Mouse (Mus musculus) stomach, postnatal 0 days (tissue): ENCODE measurements around the gene Skor1.

Experiments used
- CTCF ChIP-seq: IDR thresholded peaks from 2 replicates; pipeline ENCODE4 v1.5.1; 2016; ENCODE audit warnings: antibody characterized with exemption, low read depth, mild to moderate bottlenecking, moderate library complexity
- EP300 ChIP-seq: optimal IDR thresholded peaks from 2 replicates; pipeline ENCODE3; 2016; ENCODE audit warnings: antibody characterized with exemption

DNA sequence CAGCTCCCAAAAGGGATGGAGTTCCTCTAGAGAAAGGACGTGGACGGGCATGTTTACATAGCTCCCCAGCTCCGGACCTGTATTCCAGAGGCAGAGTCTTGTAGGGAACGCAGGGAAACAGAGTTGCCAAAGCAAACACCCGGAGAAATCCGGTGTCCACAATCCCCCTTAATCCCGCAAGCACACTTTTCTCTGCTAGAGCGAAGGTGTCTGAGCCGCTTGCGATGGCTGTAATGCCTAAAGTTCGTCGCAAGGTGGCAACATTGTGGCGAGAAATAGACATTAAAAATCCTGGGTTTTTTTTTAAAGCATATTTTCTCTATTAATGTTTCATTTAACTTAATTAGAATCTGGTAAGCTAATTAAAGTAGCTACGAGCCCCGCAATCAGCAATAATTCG, 13.0 kb downstream of the Skor1 start:
- TF ChIP-seq EP300, result no peak
- TF ChIP-seq CTCF, result peak; percentile 84
